Mouse (Mus musculus) forebrain, postnatal 0 days (tissue): ENCODE measurements at regions not wholly inside any gene's neighbourhood (a gene's known extent, or its start where the extent isn't known, plus 50 kb on each side); places are given as distances from the start of the nearest gene placed in this dataset.

Source experiments
- ATAC-seq: fragments of 200-750 bp; cut with Nextera tagmentation; 2 replicates; pipeline ENCODE4 v1.8.0; 2017; ENCODE audit warnings: mild to moderate bottlenecking, moderate library complexity
- DNase-seq: peaks from one replicate; pipeline ENCODE4 v3.0.0-alpha.2; 2015
- H3K27ac ChIP-seq: fragments of 300-500 bp; sonication (generic); 2 replicates; pipeline ENCODE4 v1.5.1; 2014; ENCODE audit warnings: low read depth, mild to moderate bottlenecking, antibody characterized with exemption, low read length, moderate library complexity, mixed read lengths
- H3K27me3 ChIP-seq: fragments of 300-500 bp; sonication (generic); 2 replicates; pipeline ENCODE4 v1.6.1; 2014; ENCODE audit warnings: mild to moderate bottlenecking, low read length, mixed read lengths; ENCODE audit not compliant: insufficient read depth
- H3K36me3 ChIP-seq: fragments of 300-500 bp; sonication (generic); 2 replicates; pipeline ENCODE4 v1.6.1; 2014; ENCODE audit warnings: mild to moderate bottlenecking, moderate library complexity; ENCODE audit not compliant: insufficient read depth
- H3K4me1 ChIP-seq: fragments of 300-500 bp; sonication (generic); 2 replicates; pipeline ENCODE4 v1.6.1; 2014; ENCODE audit warnings: antibody characterized with exemption; ENCODE audit not compliant: insufficient read depth
- H3K4me2 ChIP-seq: fragments of 300-500 bp; sonication (generic); 2 replicates; pipeline ENCODE4 v1.6.1; 2014; ENCODE audit warnings: low read depth, mild to moderate bottlenecking, moderate library complexity
- H3K4me3 ChIP-seq: fragments of 300-500 bp; sonication (generic); 2 replicates; pipeline ENCODE4 v1.5.1; 2014; ENCODE audit warnings: low read depth, low read length, mixed read lengths
- H3K9ac ChIP-seq: fragments of 300-500 bp; sonication (generic); 2 replicates; pipeline ENCODE4 v1.6.1; 2014; ENCODE audit warnings: mild to moderate bottlenecking
- H3K9me3 ChIP-seq: fragments of 300-500 bp; sonication (generic); 2 replicates; pipeline ENCODE4 v1.6.1; 2016; ENCODE audit warnings: low read length
- CTCF ChIP-seq: sonication (generic); IDR thresholded peaks from 2 replicates; pipeline ENCODE4 v1.5.1; 2016; ENCODE audit warnings: antibody characterized with exemption, control low read depth, low read depth
- whole genome bisulfite sequencing: fragments of 180-500 bp; shearing (Covaris S2); extraction: QIAGEN DNeasy Blood & Tissue Kit; methylation state at CpG from one replicate; pipeline ENCODE4 v1.1.7; 2014; 5-methylcytosine and 5-hydroxymethylcytosine counted together

DNA sequence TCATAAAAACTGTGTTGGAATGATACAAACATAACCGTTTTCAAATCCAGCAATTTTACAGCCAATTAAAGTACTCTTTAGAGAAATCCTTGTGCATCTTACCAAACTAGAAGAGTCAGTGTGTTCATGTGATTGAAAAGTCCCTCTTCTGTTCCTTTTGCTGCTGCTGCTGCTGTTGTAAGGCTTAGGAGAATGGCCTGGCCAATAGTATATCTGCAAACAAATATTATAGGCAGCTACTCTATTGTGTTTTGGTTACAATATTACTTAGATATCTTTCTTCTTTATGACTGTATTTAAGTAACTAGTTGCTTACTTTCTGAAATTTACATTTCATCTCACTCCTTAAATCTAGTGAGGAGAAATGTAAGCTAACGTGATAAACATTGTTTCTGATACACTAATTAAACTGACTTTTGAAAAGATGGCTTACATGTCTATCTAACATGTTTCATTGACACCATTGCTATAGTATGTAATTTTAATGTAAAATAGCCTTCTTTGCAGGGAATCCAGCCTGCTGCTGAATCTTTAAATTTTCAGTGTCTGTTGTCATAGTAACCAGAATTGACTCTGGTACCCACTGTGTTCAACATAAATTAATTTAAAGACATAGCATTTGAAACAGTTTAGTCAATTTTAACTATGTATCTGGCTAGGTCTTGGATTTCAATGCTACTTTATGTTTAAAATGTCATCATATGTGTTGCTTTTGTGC is 139.7 kb upstream of the Slco6d1 start:
- peak; percentile 81 for ATAC-seq
- H3K27me3 ChIP-seq = no peaks in the 10 kb centered on the region
- WGBS = 39% methylated on average over 2 of the region's 2 CpGs
- H3K9me3 ChIP-seq = no peaks in the 10 kb centered on the region
- peak overlapping the region; percentile 64 for H3K27ac ChIP-seq
- H3K4me2 ChIP-seq = no peak overlapping the region
- H3K36me3 ChIP-seq = no peaks in the 10 kb centered on the region
- peaks cover 20% of the 10 kb centered on the region; the same call in 1 of the 2 replicates for H3K4me1 ChIP-seq
- H3K4me3 ChIP-seq = no peak overlapping the region
- TF ChIP-seq CTCF = no peak
- no peak overlapping the region for H3K9ac ChIP-seq
- peak; percentile 58 for DNase-seq

DNA sequence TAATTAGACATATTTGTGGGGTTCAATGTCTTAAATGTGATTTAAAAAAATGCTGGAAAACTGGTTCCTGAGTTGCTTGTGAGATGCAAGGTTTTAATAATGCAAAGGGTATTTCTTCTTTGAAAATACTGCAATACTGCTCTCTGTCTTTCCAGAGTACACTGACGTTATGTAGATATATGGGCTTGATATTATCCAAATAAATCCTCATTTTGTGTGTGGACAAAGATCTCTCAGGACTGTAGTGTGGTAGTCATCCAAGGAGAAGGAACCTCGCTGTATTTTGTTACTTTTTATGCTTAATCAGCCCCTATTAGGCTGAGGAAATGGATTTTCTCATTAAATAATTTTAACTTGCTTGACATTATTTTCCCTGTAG is 139.2 kb upstream of the Slco6d1 start:
- 68% methylated on average over 2 of the region's 2 CpGs for WGBS

GRCm38 (mm10) chr1:98303166-98303565 is 117.8 kb upstream of the Slco6d1 start:
- DNase-seq (no peak), ATAC-seq (no peak)
- 70% methylated on average over 2 of the region's 2 CpGs for WGBS
- H3K27me3 ChIP-seq = no peaks in the 10 kb centered on the region
- H3K36me3 ChIP-seq = no peaks in the 10 kb centered on the region
- H3K27ac ChIP-seq = no peak overlapping the region
- no peak overlapping the region for H3K4me2 ChIP-seq
- H3K4me1 ChIP-seq = no peaks in the 10 kb centered on the region; the same call in 1 of the 2 replicates
- TF ChIP-seq CTCF = no peak
- no peaks in the 10 kb centered on the region for H3K9me3 ChIP-seq
- H3K4me3 ChIP-seq = no peak overlapping the region
- no peak overlapping the region for H3K9ac ChIP-seq

More for the DNA sequence above, 139.2 kb upstream of the Slco6d1 start:
- Histone ChIP-seq H3K36me3 (no peaks in the 10 kb centered on the region), H3K4me1 (peaks cover 20% of the 10 kb centered on the region; the same call in 1 of the 2 replicates), H3K27ac (peak overlapping the region; percentile 48; the same call in 1 of the 2 replicates), H3K27me3 (no peaks in the 10 kb centered on the region), H3K4me2 (no peak overlapping the region), H3K9me3 (no peaks in the 10 kb centered on the region), H3K9ac (no peak overlapping the region), H3K4me3 (no peak overlapping the region)
- no peak for ATAC-seq
- no peak for DNase-seq
- no peak for TF ChIP-seq CTCF

GRCm38 (mm10) chr1:98306363-98306762 is 114.6 kb upstream of the Slco6d1 start:
- ATAC-seq = peak; percentile 70
- no peak for TF ChIP-seq CTCF

GRCm38 (mm10) chr1:98307519-98307918 is 113.4 kb upstream of the Slco6d1 start:
- H3K27ac ChIP-seq = no peak overlapping the region
- no peaks in the 10 kb centered on the region for H3K36me3 ChIP-seq
- 92% methylated on average over 2 of the region's 2 CpGs for WGBS
- no peak for TF ChIP-seq CTCF
- no peaks in the 10 kb centered on the region for H3K9me3 ChIP-seq
- no peak for DNase-seq
- no peak overlapping the region for H3K4me3 ChIP-seq
- H3K9ac ChIP-seq = no peak overlapping the region
- H3K4me1 ChIP-seq = no peaks in the 10 kb centered on the region; the same call in 1 of the 2 replicates
- no peak for ATAC-seq
- no peaks in the 10 kb centered on the region for H3K27me3 ChIP-seq
- H3K4me2 ChIP-seq = no peak overlapping the region

More at GRCm38 (mm10) chr1:98306363-98306762, 114.6 kb upstream of the Slco6d1 start:
- no peaks in the 10 kb centered on the region; the same call in 1 of the 2 replicates for H3K4me1 ChIP-seq
- no peaks in the 10 kb centered on the region for H3K36me3 ChIP-seq
- no peaks in the 10 kb centered on the region for H3K27me3 ChIP-seq
- H3K4me3 ChIP-seq = no peak overlapping the region
- no peak overlapping the region for H3K27ac ChIP-seq
- DNase-seq = peak; percentile 17
- 74% methylated on average over 1 of the region's 1 CpGs for WGBS
- H3K9me3 ChIP-seq = no peaks in the 10 kb centered on the region
- no peak overlapping the region for H3K9ac ChIP-seq
- H3K4me2 ChIP-seq = no peak overlapping the region

DNA sequence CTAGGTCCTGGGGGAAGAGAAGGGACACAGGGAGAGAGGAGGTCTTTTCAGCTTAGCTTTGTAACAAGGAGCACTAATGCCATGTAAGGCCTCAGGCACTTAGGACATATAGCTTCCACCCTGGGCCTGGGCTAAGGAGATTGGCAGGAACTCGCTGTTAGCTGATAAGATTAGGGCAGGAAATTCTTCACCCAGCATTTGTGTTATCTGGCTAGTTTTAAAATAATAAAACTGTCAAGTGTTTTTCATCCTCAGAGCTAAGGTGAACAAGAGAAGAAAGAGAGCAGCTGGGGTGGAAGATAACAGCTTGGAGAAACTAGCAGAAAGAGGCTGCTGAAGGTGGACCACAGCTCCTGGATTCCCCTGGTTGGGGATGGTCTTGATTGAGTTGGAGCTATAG is 111.0 kb upstream of the Slco6d1 start:
- H3K9ac ChIP-seq = no peak overlapping the region
- no peak for TF ChIP-seq CTCF
- no peak overlapping the region for H3K4me3 ChIP-seq
- DNase-seq (no peak), ATAC-seq (no peak)
- no peaks in the 10 kb centered on the region for H3K9me3 ChIP-seq
- no peaks in the 10 kb centered on the region for H3K36me3 ChIP-seq
- no peaks in the 10 kb centered on the region; the same call in 1 of the 2 replicates for H3K4me1 ChIP-seq
- H3K4me2 ChIP-seq = no peak overlapping the region
- H3K27ac ChIP-seq = no peak overlapping the region
- H3K27me3 ChIP-seq = no peaks in the 10 kb centered on the region
- 80% methylated on average over 1 of the region's 1 CpGs for whole genome bisulfite sequencing

- Histone ChIP-seq H3K9ac (no peak overlapping the region), H3K4me1 (no peaks in the 10 kb centered on the region), H3K36me3 (no peaks in the 10 kb centered on the region), H3K27ac (peak overlapping the region; percentile 2), H3K9me3 (no peaks in the 10 kb centered on the region), H3K27me3 (no peaks in the 10 kb centered on the region), H3K4me2 (no peak overlapping the region), H3K4me3 (no peak overlapping the region)
- WGBS = 15% methylated on average over 4 of the region's 4 CpGs
- peak; percentile 75 for TF ChIP-seq CTCF
- ATAC-seq = peak; percentile 91
- peak; percentile 87 for DNase-seq
Measured at GRCm38 (mm10) chr1:98350095-98350549, 70.8 kb upstream of the Slco6d1 start.
